Mouse (Mus musculus): Measurements from ENCODE around the gene Dnajb2.

The Dnajb2 gene

DNA sequence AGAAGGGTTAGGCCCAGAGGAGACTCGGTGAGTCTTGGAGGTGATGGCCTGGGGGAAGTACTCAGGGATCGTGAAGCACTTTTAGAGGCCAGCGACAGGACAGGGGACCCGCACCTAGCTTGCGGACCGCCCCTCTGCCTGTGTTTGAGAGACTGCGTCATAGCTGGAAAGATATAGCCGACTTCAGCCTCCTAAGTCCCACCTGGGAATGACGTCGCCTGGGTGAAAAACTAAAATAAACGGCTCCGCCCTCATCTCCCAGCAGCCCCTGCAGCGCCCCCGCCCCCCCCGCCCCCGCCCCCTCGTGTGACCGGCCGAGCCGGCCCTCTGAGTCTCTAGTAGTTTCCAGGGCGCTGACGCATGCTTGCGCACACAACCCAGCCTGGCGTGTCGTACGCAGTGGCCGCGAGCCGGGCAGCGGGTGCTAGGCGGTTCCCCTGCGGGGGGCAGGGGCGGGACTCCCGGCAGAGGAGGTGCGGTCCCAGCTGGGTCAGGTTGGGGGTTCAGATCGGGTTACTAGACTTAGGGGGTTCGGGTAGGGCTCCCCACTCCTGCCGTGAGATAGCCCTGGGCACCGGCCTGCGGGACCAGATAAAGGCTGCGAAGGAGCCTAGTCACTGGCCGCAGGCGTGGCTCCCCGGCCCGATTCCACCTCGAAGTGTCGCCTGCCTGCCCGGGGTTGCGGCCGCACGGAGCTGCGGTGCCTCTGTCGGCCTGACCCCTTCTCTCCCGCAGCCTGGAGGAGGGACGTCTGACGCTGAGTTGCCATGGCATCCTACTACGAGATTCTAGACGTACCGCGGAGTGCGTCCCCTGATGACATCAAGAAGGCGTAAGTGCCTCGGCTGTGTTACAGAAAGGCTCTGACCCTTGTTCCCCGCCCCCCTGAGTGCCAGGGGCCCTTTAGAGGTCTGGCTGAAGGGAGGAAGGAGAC lies at the start of gene Dnajb2:
Gene Dnajb2 (plus strand): TSS at position 290 of the 934 bp plus-strand sequence.
- DNase-seq: peak; percentile 88 to 90

- DNase-seq: no peak
Measured at GRCm38 (mm10) chr1:75187126-75187525, 49.1 kb upstream of the Dnajb2 start.

GRCm38 (mm10) chr1:75187914-75188483 lies 48.2 kb upstream of the Dnajb2 start:
- DNase-seq: no peak

DNA sequence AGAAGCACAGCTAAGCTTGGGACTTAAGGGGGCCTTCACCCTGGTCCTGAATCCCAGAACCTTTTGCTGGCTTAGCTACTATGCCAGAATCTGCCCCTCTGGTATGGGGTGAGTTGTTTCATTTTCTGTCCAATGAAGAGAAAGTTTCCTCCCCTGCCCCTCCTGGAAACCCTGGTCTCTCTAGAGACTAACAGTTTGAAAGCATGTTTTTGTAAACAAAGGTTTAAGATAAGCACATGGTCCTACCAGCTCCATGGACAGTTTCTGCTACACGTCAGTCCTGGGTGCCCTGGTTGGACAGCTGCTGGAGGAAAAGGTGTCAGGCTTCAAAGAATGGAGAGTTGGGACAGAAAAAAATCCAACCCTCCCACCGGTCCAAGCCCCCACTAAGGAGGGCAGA lies 45.6 kb upstream of the Dnajb2 start:
- DNase-seq: no peak

- no peak for DNase-seq
Measured at GRCm38 (mm10) chr1:75191258-75191621, 45.0 kb upstream of the Dnajb2 start.

DNA sequence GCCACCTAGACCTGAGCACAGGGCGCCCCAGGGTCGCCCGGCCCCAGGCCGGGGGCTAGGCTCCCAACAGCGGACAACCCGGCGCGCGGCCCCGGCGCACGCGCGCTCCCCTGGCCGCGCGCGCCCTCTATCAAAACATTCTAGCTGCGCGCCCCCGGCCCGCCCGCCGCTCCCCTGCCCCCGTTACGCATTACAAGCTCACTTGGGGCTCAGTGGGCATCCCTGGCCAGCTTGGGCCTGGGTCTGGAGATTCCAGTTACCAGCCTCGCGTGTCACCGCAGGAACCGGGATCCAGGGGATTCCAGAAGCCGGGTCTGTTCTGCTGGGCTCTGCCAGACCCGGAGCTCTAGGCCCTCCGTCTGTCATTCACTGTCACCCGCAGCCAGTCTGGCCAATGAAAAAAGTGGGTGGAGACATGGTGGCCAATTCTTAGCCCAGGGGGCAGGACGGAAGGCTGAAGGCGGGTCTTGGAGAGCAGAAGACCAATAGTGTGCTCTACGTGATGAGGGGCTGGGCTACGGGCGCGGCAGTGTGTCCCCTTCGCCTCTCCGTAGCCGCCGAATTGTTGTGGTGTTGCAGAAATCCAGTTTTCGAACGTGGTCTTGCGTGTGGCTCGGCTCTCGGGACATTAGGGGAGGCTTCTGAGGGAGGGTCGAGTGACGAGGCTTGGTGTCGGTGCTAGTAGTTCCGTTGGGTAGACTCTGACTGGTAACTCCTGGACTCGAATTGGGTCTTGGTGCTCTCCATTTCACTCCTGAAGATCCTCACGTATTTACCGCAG lies 44.4 kb upstream of the Dnajb2 start, which contains the start of the genes Ankzf1 and Atg9a:
Gene Ankzf1 (plus strand): TSS at position 530 of the 781 bp plus-strand sequence.
Gene Atg9a (minus strand): TSS at position 575 of the 781 bp plus-strand sequence.
- DNase-seq: peak; percentile 92 to 94

DNA sequence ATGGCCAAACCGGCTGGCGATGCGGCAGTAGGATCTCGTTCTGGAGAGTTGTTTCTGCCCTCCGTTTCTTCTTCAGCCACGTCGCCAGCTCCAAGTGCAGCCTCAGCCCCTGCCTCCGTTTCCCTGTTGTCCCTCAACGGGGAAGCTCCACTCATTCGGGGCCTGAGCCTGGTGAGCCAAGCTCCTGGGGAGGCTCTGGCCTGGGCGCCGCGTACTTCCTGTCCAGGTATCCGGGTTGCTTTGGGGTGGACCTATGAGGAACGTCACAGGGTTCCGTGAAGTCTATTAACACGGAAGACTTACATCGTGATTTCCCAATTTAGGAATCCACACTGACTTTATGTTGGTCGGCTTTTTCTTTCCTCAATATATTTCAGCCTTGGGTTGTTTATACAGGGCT lies 43.8 kb upstream of the Dnajb2 start:
- DNase-seq: peak in 1 of 2 experiments; percentile 45

- no peak for DNase-seq
Measured at GRCm38 (mm10) chr1:75201236-75201635, 35.0 kb upstream of the Dnajb2 start.

GRCm38 (mm10) chr1:75208967-75209678 lies 27.1 kb upstream of the Dnajb2 start:
- no peak for DNase-seq

DNA sequence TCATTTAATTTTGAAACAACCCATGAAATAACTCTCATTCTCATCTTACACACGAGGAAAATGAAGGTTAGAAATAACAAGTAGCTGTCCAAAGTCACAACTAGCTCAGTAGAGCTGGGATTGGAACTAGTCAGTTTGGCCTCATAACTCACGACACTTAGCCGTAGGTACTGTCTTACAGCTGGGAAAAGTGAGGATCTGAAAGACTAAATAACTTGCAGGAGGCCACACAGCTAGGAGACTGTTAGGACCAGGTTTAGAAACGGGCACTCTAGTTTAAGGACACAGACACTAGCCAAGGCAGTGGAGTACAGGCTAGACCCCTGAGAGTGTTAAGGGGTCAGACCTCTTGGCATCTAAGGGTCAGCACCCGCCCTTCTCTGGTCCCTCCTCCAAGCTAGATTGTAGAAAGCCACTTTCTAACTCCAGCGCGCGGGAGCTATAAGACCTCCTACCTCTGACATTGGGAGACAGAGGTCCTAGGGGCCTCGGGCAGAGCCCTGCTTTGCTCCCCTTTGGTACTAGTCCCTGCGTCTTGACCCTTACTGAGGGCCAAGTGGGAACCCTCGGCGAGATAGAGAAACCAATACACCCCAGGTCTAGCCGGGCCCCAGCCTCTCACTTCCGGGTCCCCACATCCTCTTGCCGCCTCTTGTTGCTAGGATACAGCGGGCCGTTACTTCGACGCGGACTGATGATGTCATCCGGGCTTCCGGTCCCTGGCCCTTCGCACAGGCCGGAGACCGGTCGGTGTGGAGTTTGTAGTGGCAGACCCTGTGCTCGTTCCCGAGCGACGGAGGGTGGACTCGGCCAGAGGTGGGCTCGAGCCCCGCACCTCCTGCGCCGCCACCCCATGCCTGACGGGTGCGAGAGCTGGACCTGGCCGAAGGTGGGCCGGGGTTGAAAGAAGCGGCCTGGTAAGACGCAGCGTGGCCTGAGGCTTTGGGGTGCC lies 25.8 kb upstream of the Dnajb2 start, which contains the start of the genes Glb1l and Stk16:
Gene Glb1l (minus strand): TSS at position 678 of the 952 bp plus-strand sequence.
Gene Stk16 (plus strand): TSS at position 703 of the 952 bp plus-strand sequence.
- peak; percentile 97 to 98 for DNase-seq

- no peak for DNase-seq
Measured at GRCm38 (mm10) chr1:75211141-75211708, 25.0 kb upstream of the Dnajb2 start.

GRCm38 (mm10) chr1:75212542-75212941 lies 23.7 kb upstream of the Dnajb2 start:
- no peak for DNase-seq

DNA sequence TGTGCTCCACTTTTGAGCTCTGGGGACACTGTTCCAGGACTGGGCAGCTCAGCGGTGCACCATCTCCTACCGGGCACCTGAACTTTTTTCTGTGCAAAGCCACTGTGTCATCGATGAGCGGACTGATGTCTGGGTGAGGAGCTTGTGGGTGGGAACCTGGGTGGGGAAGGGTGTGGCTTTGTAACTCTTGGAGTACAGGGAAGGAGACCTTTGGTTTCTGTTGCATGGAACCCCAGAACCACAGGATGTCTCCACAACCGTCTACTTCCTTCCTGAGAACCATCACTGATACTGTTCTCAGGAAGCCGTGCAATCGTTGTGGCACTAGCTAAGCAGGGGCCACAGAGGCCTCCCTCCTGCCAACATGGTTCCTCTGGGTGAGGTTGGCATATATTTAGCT lies 23.1 kb upstream of the Dnajb2 start:
- no peak for DNase-seq

- no peak for DNase-seq
Measured at GRCm38 (mm10) chr1:75214442-75214841, 21.8 kb upstream of the Dnajb2 start.

DNA sequence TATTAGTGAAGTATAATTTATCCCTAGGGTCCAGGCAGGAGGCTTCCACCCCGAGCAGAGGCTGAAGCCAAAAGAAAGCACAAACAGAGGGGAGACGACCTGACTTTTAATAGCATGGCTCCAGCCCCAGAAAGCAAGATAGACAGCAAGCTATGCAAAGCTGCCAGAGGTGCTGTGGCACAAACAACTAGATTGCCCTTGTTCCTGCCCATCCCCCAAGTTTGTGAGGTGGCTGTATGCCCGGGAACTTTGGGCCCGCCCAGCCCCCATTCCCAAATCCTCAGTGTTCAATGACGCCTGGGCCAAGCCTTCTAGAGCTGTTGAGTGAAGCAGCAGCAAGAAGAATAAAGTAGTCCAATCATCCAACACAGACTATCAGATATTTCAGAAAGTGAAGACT lies 21.3 kb upstream of the Dnajb2 start:
- peak; percentile 50 to 53 for DNase-seq

DNA sequence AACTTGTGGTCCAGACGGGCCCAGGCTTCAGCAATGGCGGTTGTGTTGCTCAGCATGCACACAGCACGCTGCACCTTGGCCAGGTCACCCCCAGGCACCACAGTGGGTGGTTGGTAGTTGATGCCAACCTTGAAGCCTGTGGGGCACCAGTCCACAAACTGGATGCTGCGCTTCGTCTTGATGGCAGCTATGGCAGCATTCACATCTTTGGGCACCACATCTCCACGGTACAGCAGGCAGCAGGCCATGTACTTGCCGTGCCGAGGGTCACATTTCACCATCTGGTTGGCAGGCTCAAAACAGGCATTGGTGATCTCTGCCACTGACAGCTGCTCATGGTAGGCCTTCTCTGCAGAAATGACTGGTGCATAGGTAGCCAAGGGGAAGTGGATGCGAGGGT lies 20.4 kb upstream of the Dnajb2 start:
- peak in 1 of 2 experiments; percentile 44 for DNase-seq

- DNase-seq: peak; percentile 58 to 62
Measured at GRCm38 (mm10) chr1:75216797-75217585, 19.2 kb upstream of the Dnajb2 start.

DNA sequence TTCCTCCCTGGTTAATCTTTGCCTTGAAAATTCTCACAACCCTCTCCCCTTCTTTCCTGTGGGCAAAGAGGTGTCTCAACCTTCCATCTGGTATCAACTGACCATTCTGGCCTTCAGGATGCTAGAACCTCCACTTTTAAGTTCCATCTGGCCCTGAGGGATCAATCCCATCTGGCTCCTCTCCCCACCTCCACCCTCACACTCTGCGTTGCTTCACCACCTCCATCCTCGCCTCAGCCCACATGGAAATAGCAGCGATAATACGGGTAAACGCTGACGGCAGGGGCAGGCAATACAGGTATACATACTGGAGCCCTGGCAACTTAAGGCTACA lies 18.3 kb upstream of the Dnajb2 start:
- DNase-seq: no peak

DNA sequence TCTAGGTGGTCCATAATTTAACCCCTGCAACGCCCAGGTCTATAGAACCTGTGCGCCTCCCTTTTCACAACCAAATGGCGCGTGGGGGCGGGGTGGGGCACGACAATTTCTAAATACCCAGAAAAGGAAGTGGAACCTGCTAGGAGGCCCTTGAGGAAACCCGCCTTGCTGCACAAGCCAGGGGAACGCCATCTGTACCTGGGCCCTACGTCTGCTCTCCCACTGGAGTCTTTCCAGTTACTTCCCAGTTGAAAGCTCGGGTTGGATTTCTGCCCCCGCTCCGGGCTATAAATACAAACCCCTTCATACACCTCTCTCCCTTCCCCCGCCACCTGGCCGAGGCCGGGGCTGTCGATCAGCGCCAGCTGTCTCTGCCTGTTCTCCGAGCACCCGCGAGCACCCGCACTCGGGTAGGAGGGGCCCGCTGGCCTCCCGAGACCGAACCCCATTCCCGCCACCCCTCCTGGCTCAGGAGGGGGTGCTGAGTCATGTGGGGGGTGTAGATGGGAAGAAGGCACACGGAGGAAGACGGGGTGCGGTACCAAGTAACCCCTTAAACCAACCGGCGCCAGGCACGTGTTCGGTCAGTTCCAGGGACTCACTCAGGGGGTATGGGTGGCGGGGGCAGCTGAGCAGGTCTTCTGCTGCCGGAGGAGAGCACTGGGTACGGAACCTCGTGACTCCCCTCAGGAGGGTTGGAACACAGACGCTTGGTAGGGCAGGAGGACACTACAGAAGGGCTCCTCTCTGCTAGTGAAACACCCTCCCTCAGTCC lies 17.8 kb upstream of the Dnajb2 start:
- peak; percentile 93 for DNase-seq

All from cerebellum, postnatal 14 days (tissue).